Mouse (Mus musculus): ENCODE data around the gene Dip2b.
A peak's percentile ranks its signal among the peaks of the same experiment; 100 is the strongest.

The Dip2b gene

GRCm38 (mm10) chr15:100038470-100038971 lies at the start of gene Dip2b:
TSS of gene Dip2b (plus strand) at chr15:100038664.
- DNase-seq = peak; percentile 99 to 100

- no peak for DNase-seq
Observed at GRCm38 (mm10) chr15:99993100-99993499, 45.4 kb upstream of the Dip2b start.

- no peak for DNase-seq
Observed at GRCm38 (mm10) chr15:99997114-99997804, 41.2 kb upstream of the Dip2b start.

- no peak for DNase-seq
Observed at GRCm38 (mm10) chr15:99999390-99999789, 39.1 kb upstream of the Dip2b start.

GRCm38 (mm10) chr15:100004677-100005273 lies 33.7 kb upstream of the Dip2b start:
- no peak for DNase-seq

GRCm38 (mm10) chr15:100006180-100006579 lies 32.3 kb upstream of the Dip2b start:
- DNase-seq = no peak

GRCm38 (mm10) chr15:100018280-100018899 lies 20.1 kb upstream of the Dip2b start:
- DNase-seq = no peak

- no peak for DNase-seq
Observed at GRCm38 (mm10) chr15:100021175-100021574, 17.3 kb upstream of the Dip2b start.

- DNase-seq = peak; percentile 53 to 72
Observed at GRCm38 (mm10) chr15:100022923-100023322, 15.5 kb upstream of the Dip2b start.

GRCm38 (mm10) chr15:100025076-100025834 lies 13.2 kb upstream of the Dip2b start:
- no peak for DNase-seq

- DNase-seq = no peak
Observed at GRCm38 (mm10) chr15:100028133-100028532, 10.3 kb upstream of the Dip2b start.

- DNase-seq = no peak
Observed at GRCm38 (mm10) chr15:100029497-100029896, 9.0 kb upstream of the Dip2b start.

GRCm38 (mm10) chr15:100029900-100030299 lies 8.6 kb upstream of the Dip2b start:
- DNase-seq = no peak

GRCm38 (mm10) chr15:100032546-100032945 lies 5.9 kb upstream of the Dip2b start:
- no peak for DNase-seq

- DNase-seq = peak; percentile 53 to 71
Observed at GRCm38 (mm10) chr15:100039001-100039701, 687 bp downstream of the Dip2b start.

GRCm38 (mm10) chr15:100040541-100041266 lies 2.2 kb downstream of the Dip2b start:
- DNase-seq = peak; percentile 60 to 67

- DNase-seq = peak; percentile 48 to 54
Observed at GRCm38 (mm10) chr15:100041267-100042047, 3.0 kb downstream of the Dip2b start.

GRCm38 (mm10) chr15:100042048-100042400 lies 3.6 kb downstream of the Dip2b start:
- peak; percentile 26 to 46 for DNase-seq

GRCm38 (mm10) chr15:100045576-100045975 lies 7.1 kb downstream of the Dip2b start:
- DNase-seq = peak in 1 of 2 experiments; percentile 43

- DNase-seq = no peak
Observed at GRCm38 (mm10) chr15:100049496-100050087, 11.1 kb downstream of the Dip2b start.

Measured in cerebellum, postnatal 25 days (tissue).